Mouse (Mus musculus): ENCODE measurements around the gene Ghrl.

DNA sequence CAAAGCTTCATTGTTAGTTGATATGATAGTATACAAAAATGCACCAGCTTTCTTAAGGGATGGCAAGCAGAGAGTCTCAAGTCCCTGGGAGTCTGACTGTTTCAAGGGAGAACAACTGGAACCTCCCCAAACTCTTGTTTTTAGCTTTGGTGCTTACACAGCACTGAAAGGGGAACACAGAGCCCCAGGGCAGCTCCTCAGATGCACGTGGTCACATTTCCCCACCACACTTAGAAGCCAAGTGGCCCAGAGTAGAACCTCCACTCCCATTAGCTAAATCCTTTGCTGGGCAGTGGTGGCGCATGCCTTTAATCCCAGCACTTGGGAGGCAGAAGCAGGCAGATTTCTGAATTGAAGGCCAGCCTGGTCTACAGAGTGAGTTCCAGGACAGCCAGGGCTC, 21.7 kb upstream of the Ghrl start:
- TF ChIP-seq EP300 (IDR thresholded peaks at IDR 0.05) (no peak), CTCF (IDR thresholded peaks at IDR 0.05) (no peak)

All from lung, postnatal 0 days (tissue).